Mouse (Mus musculus) brain, embryonic 18.5 days (tissue): Measurements from ENCODE around the gene Cdh4.

Experiments used
- DNase-seq: peaks from one replicate; pipeline ENCODE4 v3.0.0-alpha.2; 2012; ENCODE audit warnings: low read depth, low spot score

Cdh4 gene

DNA sequence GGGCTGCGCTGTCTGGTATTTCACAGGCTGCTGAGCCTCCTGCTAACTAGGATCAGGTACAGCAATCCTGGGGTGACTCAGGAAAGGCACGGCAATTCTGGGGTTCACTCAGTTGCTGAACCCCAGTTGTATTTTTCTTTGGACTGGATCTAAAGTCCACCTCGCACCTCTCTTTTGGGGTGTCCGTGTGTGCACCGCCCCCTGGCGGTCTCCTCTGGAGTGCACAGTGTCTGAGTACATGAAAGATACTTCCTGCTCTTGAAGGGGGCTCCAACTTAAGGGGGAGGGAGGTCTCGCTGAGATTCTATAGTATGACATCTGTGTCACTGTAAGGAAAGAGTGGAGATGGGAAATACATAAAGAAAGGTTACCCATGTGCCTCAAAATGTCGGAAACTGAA lies 286.8 kb downstream of the Cdh4 start:
- no peak for DNase-seq

GRCm38 (mm10) chr2:179729802-179730201 lies 287.6 kb downstream of the Cdh4 start:
- DNase-seq, result no peak

DNA sequence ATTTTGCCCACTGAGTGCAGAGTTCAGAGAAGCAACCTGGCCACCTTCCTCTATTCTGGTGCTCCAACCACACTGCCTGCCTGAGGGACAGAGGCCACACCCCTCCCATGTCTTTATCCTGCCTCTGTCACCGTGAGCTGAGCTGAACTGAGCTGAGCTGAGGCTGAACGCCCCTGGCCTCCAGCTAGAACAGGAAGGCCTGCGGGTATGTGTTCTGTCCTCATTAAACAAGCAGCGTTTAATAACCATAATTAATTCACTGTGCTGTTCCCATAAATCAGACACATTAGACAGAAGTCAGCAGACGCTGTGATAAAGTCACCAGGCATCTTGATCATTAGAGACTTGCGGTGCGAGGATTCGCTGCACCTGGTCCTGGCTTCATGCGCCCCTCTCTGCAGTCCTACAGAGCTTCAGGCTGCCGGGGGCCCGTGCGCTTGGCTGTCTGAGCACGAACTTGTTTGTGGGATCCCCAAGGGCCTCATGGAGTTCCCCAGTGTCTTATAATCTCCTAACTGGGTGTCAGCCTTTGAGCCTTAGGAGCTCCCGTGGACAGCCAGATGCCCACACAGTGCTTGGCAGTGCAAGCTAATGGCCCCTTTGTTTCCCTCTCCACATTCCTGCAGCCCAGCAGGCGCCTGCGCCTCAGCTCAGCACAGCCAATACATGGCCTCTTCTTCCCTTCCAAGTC lies 291.1 kb downstream of the Cdh4 start:
- DNase-seq, result no peak

DNA sequence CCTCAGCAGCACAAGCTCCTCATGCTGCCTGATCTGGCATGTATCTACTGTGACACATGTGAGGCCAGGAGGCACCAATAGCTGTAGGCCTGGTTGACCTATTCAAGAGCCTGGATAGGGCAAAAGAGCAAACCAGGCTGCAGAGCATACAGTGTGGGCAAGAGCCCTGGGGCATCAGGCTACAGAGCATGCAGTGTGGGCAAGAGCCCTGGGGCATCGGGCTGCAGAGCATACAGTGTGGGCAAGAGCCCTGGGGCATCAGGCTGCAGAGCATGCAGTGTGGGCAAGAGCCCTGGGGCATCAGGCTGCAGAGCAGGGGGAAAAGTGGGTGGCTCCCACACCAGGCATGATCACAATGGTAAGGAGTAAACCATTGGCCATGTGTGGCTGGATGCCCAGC lies 300.2 kb downstream of the Cdh4 start:
- no peak for DNase-seq

GRCm38 (mm10) chr2:179742828-179743227 lies 300.6 kb downstream of the Cdh4 start:
- DNase-seq, result no peak

DNA sequence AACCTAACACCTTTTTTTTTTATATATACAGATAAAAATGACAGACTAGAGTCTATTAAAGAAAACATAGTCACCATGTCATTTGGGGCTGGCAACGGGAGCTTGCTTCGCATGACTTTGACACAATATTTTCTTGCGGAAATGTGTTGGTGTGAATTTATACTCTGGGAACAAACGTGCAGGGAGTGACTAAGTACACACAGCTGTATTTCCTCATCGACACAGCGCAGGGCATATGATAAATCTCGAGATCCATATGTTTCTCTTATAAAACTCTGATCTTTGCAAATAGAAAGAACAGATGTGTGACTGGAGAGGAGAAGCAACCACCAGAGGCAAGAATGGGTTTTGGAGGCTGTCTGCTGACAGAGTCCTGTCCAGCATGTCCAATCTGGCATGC lies 304.3 kb downstream of the Cdh4 start:
- DNase-seq, result no peak

- DNase-seq, result no peak
Measured at GRCm38 (mm10) chr2:179749399-179749798, 307.2 kb downstream of the Cdh4 start.

DNA sequence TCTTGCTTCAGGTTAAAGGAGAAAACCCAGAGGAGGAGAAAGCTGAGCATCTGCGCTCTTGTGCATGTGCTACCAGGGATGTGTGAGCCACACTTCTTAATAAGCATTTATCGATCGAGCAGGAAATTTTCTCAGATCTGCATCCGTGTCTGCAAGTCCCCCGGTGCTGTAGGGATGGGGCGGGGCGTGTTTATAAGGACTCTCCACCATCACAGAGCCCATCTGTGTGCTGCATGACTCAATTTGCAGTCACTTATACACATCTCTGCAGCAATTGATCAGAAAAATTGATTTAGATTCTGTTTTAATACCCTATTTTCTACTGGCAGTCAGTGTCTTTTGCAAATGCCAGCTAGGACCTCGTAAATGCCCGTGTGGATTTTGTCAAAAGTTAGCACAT lies 311.6 kb downstream of the Cdh4 start:
- DNase-seq, result no peak

DNA sequence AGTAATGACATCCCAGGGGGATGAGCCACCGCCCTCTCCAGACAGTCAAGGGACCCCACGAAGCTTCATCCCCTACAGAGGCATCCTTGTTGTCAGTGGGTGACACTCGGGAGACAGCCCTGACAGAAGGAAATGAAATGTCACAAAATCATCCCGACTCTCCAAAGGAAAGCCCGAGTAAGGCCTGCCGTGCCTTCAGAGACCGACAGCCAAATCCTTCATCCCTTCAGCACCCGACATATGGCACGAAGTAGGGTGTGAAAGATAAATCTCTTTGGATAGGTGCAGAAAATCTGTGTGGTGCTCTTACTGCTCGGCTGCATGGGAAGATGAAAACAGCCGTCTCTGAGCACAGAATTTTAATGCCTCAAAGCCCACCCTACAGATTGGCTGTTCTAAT lies 312.5 kb downstream of the Cdh4 start:
- DNase-seq, result no peak

- no peak for DNase-seq
Measured at GRCm38 (mm10) chr2:179761718-179762441, 319.6 kb downstream of the Cdh4 start.

DNA sequence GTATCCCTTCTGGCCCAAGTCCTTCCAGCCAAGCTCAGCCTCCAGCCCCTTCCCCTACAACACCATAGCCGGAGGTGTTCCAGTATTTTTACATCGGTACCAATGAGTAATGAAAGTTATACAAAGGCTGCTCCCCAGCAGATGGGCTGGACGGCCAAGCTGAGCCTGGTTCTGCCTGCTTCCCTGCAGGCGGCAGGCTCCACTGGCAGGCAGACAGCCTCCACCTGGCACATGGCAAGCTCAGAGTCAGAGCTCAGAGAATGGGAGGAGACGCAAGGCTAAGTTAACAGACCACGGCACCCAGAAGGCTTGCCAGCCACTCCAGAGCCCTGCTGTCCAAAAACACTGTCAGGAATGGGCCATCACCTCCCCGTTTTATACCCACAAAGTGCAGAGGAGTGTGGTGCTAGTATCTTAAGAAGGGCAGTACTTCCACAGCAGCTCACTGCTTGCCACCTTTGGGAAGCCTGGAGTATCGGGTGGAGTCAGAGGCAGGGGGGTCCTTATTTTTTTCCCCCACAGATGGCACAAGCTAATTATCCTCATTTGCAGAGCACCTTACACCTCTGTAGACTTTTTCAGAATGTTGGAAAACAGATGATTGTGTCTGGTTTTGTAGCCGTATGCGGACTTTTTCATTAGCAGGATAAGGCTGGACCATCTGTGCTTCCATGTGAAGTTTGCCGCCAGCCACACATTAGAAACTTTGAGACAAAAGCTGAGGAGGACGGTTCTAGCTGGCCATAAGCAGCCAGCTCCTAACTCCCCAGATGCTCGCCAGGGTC lies 320.5 kb downstream of the Cdh4 start:
- DNase-seq, result peak; percentile 45

DNA sequence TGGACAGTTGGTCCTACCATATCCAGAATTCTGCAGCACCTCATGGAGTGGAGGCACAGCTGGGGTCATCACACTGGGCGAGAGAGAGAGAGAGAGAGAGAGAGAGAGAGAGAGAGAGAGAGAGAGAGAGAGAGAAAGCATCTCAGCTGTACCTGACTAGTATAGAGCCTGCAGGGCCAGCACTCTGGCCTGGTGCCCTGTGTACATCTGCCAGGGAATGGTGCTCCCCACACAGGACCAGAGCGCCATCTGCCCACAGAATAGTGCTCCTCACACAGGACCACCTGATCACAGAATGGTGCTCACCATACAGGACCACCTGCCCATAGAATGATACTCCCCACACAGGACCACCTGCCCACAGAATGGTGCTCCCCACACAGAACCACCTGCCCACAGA lies 322.2 kb downstream of the Cdh4 start:
- no peak for DNase-seq

GRCm38 (mm10) chr2:179766664-179767526 lies 324.7 kb downstream of the Cdh4 start:
- no peak for DNase-seq

DNA sequence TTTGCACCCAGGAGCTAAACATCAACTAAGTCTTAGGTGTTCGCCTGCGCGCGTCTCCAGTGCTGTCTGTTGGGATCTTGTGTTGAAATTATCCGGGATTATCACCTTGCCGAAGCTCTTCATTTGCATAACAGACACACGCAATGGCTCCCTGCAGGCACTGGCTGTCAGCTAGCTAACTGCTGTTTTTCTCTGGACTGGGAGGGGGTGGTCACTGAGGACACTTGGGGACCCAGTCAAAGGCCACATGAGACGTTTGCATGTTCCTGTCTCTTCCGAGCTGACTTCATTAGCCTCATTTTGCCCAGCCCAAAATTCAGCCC lies 325.3 kb downstream of the Cdh4 start:
- no peak for DNase-seq

DNA sequence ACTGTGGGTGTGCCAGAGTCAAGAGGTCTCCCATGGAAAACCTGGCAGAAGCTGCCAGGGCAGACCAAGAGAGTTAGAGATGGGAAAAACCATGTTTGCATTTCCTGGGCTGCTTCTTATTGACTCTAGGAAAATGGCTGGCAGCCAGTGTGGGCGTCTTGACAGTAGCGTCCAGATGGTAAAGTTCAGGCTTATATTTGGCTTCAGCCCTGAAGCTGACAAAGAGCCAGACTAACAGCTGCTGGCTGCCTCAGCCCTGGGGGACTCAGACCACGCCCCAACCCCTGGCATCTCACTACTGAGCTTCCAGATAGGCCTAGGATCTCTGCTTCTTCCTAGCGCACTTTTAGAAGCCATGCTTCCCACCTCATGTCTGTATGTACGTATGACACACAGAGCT lies 326.9 kb downstream of the Cdh4 start:
- DNase-seq, result peak; percentile 45

GRCm38 (mm10) chr2:179769943-179770342 lies 327.7 kb downstream of the Cdh4 start:
- DNase-seq, result no peak

DNA sequence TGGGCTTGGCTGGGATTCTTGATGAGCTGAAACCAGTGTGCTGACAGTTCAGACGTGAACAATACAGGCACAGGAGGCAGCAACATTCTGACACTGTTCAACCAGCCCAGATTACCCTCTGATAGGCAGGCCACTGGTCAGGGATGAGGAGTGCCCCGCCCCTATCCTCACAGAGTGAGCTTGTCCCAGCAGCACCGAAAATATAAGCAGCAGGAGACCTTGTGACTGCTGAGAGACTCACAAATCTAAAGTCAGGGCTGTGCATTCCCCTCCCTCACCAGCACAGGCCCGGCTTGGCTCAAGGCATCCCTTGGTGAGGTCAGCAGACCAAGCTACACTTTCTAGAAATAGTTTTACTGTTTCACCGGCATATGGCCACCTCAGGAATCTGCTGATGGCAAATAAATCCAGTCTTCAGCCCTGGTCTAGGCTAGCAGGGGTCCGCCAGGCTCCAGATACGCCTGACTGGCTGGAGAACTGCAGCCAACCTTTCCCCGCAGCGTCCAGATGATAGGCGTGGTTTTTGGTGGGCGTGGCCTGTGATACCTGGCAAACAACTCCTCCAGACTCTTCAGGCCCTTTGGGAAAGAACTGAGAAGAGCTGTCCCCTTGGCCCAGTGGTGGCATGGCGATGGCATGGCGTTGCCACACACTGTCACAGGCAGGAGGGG lies 332.3 kb downstream of the Cdh4 start:
- no peak for DNase-seq

GRCm38 (mm10) chr2:179775999-179776705 lies 333.9 kb downstream of the Cdh4 start:
- DNase-seq, result no peak

- DNase-seq, result no peak
Measured at GRCm38 (mm10) chr2:179779266-179779665, 337.0 kb downstream of the Cdh4 start.

DNA sequence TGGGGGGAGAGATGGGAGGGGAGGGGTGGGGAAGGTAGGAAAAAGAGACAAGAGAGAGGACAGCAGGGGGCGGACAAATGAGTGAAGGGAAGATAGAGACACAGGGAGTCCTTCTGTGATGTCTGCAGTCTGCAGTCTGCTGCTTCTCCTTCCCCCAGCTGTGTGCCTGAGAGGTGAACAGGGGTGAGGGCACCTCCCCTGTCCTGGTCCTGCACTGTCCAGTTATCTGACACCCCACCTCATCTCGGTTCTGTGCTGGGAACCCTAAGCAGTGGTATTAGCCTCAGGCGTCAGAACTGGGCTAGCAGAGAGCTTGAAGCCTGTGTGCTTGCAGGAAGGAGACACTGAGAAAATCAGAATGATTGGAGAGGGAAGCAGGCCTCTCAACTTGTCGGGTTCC lies 338.7 kb downstream of the Cdh4 start:
- no peak for DNase-seq

DNA sequence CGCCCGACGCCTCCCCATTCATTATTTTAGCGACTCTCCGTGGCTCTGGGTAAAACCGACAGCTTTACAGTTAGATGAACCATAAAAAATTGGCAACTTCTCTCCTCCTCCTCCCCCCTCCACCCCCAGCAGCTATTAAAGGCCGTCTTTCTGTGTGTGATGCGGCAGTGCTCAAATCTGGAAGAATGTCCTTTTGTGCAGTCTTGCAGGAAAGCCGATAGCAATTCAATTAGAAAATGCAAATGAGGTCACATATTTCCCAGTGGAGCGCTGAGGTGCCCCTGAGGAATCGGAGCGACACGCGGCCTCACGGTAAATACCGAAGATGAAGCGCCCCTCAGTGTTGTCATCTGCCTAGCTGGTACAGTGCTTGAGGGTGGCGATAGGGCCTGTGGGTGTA lies 345.0 kb downstream of the Cdh4 start:
- DNase-seq, result no peak
